Mouse (Mus musculus) hindbrain, embryonic 16.5 days (tissue): ENCODE results near the gene Capn5. TPM values are rescaled to one million over a fixed set of nuclear protein-coding genes. Genes with fewer than 3 reads are reported as not detected.

Source experiments
- ATAC-seq: fragments of 200-750 bp; cut with Nextera tagmentation; 2 replicates; pipeline ENCODE4 v1.8.0; 2017; ENCODE audit warnings: moderate TSS enrichment, moderate library complexity
- H3K27ac ChIP-seq: fragments of 300-500 bp; sonication (generic); 2 replicates; pipeline ENCODE4 v1.5.1; 2014; ENCODE audit warnings: low read depth, mild to moderate bottlenecking, control low read depth, low read length, moderate library complexity
- H3K27me3 ChIP-seq: fragments of 300-500 bp; sonication (generic); replicated peaks from 2 replicates; pipeline ENCODE4 v1.6.1; 2014; ENCODE audit warnings: low read length; ENCODE audit not compliant: control insufficient read depth, insufficient read depth
- H3K36me3 ChIP-seq: fragments of 300-500 bp; sonication (generic); 2 replicates; pipeline ENCODE4 v1.6.1; 2014; ENCODE audit warnings: mild to moderate bottlenecking, low read length, moderate library complexity, mixed read lengths; ENCODE audit not compliant: control insufficient read depth, insufficient read depth
- H3K4me1 ChIP-seq: fragments of 300-500 bp; sonication (generic); 2 replicates; pipeline ENCODE4 v1.6.1; 2014; ENCODE audit warnings: low read depth, low read length; ENCODE audit not compliant: control insufficient read depth, insufficient read depth
- H3K4me2 ChIP-seq: fragments of 300-500 bp; sonication (generic); 2 replicates; pipeline ENCODE4 v1.6.1; 2014; ENCODE audit warnings: mild to moderate bottlenecking, low read length, control low read depth, moderate library complexity
- H3K4me3 ChIP-seq: fragments of 300-500 bp; sonication (generic); 2 replicates; pipeline ENCODE4 v1.5.1; 2014; ENCODE audit warnings: mild to moderate bottlenecking, low read length, control low read depth, moderate library complexity
- H3K9ac ChIP-seq: fragments of 300-500 bp; sonication (generic); 2 replicates; pipeline ENCODE4 v1.6.1; 2014; ENCODE audit warnings: low read depth, mild to moderate bottlenecking, control low read depth, low read length, moderate library complexity
- H3K9me3 ChIP-seq: fragments of 300-500 bp; sonication (generic); 2 replicates; pipeline ENCODE4 v1.6.1; 2014; ENCODE audit warnings: mild to moderate bottlenecking, low read length, moderate library complexity; ENCODE audit not compliant: control insufficient read depth
- WGBS: fragments of 180-500 bp; shearing (Covaris S2); extraction: QIAGEN DNeasy Blood & Tissue Kit; methylation state at CpG from one replicate; pipeline ENCODE4 v1.1.7; 2014; 5-methylcytosine and 5-hydroxymethylcytosine counted together
- polyA plus RNA-seq: library from polyadenylated mRNA; unstranded; fragments of >200 nt; fragmentation: Nextera tagmentation; extraction: Ambion mirVana; gene quantifications from 2 replicates; pipeline ENCODE4 v1.2.1, GENCODE M21; 2015

Capn5 gene
- polyA plus RNA-seq, 1 experiment from 2014 or later, result 27.3 TPM

DNA sequence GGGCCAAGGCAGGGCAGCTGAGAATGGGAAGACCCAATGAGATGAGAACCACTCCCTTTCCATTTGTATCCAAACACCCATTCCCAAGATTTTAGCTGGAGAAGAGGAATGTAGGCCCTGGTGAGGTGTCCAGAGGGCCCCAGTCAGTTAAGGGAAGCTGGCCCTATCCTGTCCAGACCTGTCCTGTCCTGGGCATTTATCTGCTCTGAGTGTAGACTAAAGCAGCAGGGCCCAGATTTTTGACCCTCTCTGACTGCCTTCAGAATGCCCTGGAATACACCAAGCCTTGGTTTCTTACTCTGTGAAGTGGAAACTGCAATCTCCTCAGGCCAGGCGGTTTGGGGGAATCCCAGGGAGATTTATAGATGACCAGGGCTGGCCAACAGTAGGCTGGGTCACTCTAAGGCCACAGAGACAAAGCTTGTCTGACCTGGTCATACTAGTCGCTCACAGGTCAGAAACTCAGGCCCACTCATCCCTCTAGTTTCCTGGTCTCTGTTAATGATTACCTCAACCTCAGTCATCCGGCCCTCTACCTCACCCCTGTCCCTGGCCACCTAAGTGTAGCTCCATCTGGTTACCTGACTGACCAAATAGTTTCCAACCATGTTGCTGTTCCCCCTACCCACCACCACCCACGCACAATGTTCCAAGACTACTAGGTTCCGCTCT, 622 bp upstream of the Capn5 start:
- H3K27me3 ChIP-seq, result no peaks in the 10 kb centered on the region
- H3K4me2 ChIP-seq, result peak overlapping the region; percentile 85
- H3K4me3 ChIP-seq, result peak overlapping the region; percentile 91
- H3K9ac ChIP-seq, result peak overlapping the region; percentile 85
- no peaks in the 10 kb centered on the region for H3K9me3 ChIP-seq
- peak; percentile 35 for ATAC-seq
- H3K27ac ChIP-seq, result no peak overlapping the region; the same call in 1 of the 2 replicates
- 82% methylated on average over 5 of the region's 5 CpGs for WGBS
- peaks cover 19% of the 10 kb centered on the region for H3K4me1 ChIP-seq
- H3K36me3 ChIP-seq, result no peaks in the 10 kb centered on the region

DNA sequence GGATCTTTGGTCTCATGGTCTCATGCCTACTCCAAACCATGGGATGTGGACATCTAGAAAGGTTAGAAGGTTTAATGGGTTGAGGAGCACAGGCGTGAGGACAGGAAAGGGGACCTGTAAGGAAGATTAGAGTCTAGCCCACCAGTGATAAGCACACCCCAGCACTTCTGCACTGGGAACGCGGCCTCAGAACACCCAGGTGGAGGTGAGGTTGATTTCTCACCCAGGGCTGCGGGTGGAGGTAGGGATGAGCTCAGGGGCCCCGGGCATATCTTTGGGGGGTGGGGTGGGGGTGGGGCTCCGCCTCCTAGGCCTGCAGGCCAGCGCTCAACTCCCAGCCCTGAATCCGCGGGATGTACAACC, 527 bp downstream of the Capn5 start:
- Histone ChIP-seq H3K27me3 (no peaks in the 10 kb centered on the region), H3K27ac (no peak overlapping the region; the same call in 1 of the 2 replicates), H3K9ac (peak overlapping the region; percentile 85), H3K4me2 (peak overlapping the region; percentile 85), H3K4me3 (peak overlapping the region; percentile 91), H3K9me3 (no peaks in the 10 kb centered on the region), H3K36me3 (no peaks in the 10 kb centered on the region), H3K4me1 (peaks cover 19% of the 10 kb centered on the region)
- 7% methylated on average over 8 of the region's 9 CpGs for WGBS
- no peak for ATAC-seq

DNA sequence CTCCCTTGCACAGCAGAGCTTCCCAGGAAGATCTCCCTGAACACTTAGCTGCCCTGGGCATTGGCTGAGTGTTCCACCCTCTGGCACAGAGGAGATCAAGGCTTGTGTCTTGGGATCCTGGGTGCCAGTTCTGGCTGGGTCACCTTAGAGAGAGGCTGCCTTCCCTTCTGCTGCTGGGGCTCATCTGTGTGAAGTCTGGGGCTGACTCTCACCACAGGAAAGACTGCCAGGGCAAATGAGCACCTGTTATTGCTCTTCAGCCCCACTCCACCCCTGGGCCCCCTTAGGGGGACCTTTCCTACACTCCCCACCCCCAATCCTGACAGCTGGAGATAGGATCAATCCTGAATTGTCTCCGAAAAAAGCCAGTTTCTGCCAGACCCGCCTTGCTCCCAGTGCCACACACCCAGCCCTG, 996 bp downstream of the Capn5 start:
- Histone ChIP-seq H3K9ac (peak overlapping the region; percentile 85), H3K9me3 (no peaks in the 10 kb centered on the region), H3K4me2 (peak overlapping the region; percentile 85), H3K36me3 (no peaks in the 10 kb centered on the region), H3K4me3 (peak overlapping the region; percentile 91), H3K27ac (no peak overlapping the region), H3K4me1 (peaks cover 19% of the 10 kb centered on the region), H3K27me3 (no peaks in the 10 kb centered on the region)
- ATAC-seq, result 0 out of 2 replicates have a peak, but pooled peaks have one; percentile 9
- WGBS, result 56% methylated on average over 2 of the region's 2 CpGs

DNA sequence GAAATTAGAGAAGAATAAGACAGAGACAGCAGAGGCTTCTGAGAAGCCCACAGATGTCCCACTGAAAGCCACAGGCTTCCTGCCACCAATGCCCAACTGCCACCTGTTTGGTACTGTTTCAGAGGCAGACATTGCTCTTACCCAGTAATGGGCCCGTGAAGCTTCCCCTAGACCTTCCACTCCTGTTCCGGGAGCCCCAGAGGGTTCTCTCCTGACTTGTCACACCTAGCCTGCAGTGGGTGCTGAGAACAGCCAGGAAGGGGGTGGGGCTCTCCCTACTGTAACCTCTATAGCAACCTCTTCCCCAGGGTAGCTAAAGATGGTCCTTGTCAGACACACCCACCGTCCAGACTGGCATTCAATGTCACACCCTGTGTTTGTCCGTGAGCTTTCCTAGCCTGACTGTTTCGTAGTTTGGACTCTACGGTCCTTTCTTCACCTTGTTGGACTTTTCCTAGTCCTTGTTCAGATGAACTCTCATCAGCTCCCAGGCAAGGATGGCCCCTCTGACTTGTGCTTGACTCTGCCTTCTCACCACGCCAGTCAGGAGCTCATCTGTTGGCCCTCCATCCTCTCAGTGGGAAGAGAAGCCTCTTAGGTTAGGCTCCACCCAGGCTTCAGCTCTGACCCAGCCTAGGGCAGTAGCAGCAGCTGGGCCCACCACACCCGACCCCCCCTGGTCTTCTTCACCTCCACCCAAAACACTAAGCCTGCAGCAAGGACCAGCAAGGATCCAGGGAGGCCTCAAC, 1.6 kb downstream of the Capn5 start:
- peak overlapping the region; percentile 85 for H3K4me2 ChIP-seq
- H3K4me3 ChIP-seq, result peak overlapping the region; percentile 91
- H3K4me1 ChIP-seq, result peaks cover 19% of the 10 kb centered on the region
- 81% methylated on average over 8 of the region's 8 CpGs for WGBS
- no peaks in the 10 kb centered on the region for H3K36me3 ChIP-seq
- H3K9ac ChIP-seq, result no peak overlapping the region
- no peak for ATAC-seq
- H3K27ac ChIP-seq, result no peak overlapping the region
- no peaks in the 10 kb centered on the region for H3K9me3 ChIP-seq
- no peaks in the 10 kb centered on the region for H3K27me3 ChIP-seq

GRCm38 (mm10) chr7:98174883-98175755, 3.0 kb downstream of the Capn5 start:
- Histone ChIP-seq H3K27ac (no peak overlapping the region), H3K9me3 (no peaks in the 10 kb centered on the region), H3K9ac (no peak overlapping the region), H3K4me1 (peaks cover 19% of the 10 kb centered on the region), H3K4me3 (no peak overlapping the region), H3K4me2 (no peak overlapping the region), H3K27me3 (no peaks in the 10 kb centered on the region), H3K36me3 (no peaks in the 10 kb centered on the region)
- 88% methylated on average over 4 of the region's 4 CpGs for WGBS
- ATAC-seq, result no peak

DNA sequence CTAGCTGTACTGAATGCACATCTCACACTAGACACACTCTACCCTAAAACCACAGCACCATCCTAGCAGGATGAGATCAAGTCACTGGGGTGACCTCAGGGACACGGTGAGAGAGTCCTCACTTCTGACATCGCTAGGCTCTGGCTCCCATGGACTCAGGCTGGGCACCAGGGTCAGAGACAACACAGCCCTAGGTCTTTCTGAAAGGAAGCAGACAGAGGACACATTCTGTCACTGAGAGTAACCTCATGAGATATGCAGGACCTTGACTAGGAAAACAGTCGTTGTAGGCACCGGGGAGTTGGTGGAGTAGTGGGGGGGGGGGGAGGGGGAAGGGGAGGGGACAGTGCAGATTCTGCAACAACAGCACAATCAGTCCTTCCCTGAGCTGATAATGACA, 4.7 kb downstream of the Capn5 start:
- H3K9ac ChIP-seq, result no peak overlapping the region

GRCm38 (mm10) chr7:98172661-98173060, 5.4 kb downstream of the Capn5 start:
- no peak overlapping the region for H3K9ac ChIP-seq
- H3K4me2 ChIP-seq, result no peak overlapping the region
- H3K27ac ChIP-seq, result no peak overlapping the region
- no peaks in the 10 kb centered on the region for H3K9me3 ChIP-seq
- ATAC-seq, result no peak
- H3K4me1 ChIP-seq, result peaks cover 14% of the 10 kb centered on the region
- no peaks in the 10 kb centered on the region for H3K27me3 ChIP-seq
- H3K4me3 ChIP-seq, result no peak overlapping the region
- 83% methylated on average over 8 of the region's 8 CpGs for WGBS
- H3K36me3 ChIP-seq, result no peaks in the 10 kb centered on the region

More for the DNA sequence above, 4.7 kb downstream of the Capn5 start:
- peaks cover 15% of the 10 kb centered on the region for H3K4me1 ChIP-seq
- no peak overlapping the region for H3K27ac ChIP-seq
- 50% methylated on average over 4 of the region's 4 CpGs for WGBS
- no peaks in the 10 kb centered on the region for H3K36me3 ChIP-seq
- ATAC-seq, result no peak
- no peak overlapping the region for H3K4me2 ChIP-seq
- H3K27me3 ChIP-seq, result no peaks in the 10 kb centered on the region
- no peak overlapping the region for H3K4me3 ChIP-seq
- no peaks in the 10 kb centered on the region for H3K9me3 ChIP-seq

GRCm38 (mm10) chr7:98171141-98172073, 6.7 kb downstream of the Capn5 start:
- no peaks in the 10 kb centered on the region for H3K9me3 ChIP-seq
- no peak overlapping the region for H3K4me2 ChIP-seq
- WGBS, result 65% methylated on average over 6 of the region's 6 CpGs
- peak overlapping the region; percentile 36; the same call in 1 of the 2 replicates for H3K9ac ChIP-seq
- peaks cover 4% of the 10 kb centered on the region for H3K4me1 ChIP-seq
- H3K36me3 ChIP-seq, result no peaks in the 10 kb centered on the region
- ATAC-seq, result 0 out of 2 replicates have a peak, but pooled peaks have one; percentile 22
- no peaks in the 10 kb centered on the region for H3K27me3 ChIP-seq
- H3K4me3 ChIP-seq, result no peak overlapping the region
- H3K27ac ChIP-seq, result no peak overlapping the region
